Mouse (Mus musculus): Measurements from ENCODE around the gene 5730522E02Rik. TPM values are rescaled to one million over a fixed set of nuclear protein-coding genes. Genes with fewer than 3 reads are reported as not detected.
A peak's percentile ranks its signal among the peaks of the same experiment; 100 is the strongest.

5730522E02Rik gene
- polyA plus RNA-seq, 1 experiment from 2014 or later: 12.8 TPM

DNA sequence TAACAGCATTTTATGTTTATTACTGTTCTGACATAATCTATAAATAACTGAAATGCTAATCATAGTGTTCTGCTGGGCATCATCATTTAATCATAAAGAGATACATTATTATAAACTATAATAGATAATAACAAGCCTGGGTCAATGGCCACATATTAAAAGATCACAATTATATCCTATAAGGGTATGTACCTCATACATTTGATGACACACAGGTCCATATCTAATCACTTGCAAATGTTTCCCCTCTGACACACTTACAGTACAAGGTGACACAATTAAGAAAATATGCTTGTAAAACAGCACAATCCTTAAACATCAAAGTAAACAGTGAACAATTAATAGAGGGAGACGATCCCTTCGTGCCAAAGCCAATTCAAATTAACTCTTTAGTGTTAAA is 308.2 kb downstream of the 5730522E02Rik start:
- H3K27me3 ChIP-seq (ENCODE audit: control insufficient read depth, insufficient read depth, low read depth, low read length): no peaks in the 10 kb centered on the region
- H3K9ac ChIP-seq (ENCODE audit: low read depth, low read length): no peak overlapping the region
- 65% methylated on average over 2 of the region's 2 CpGs for WGBS
- no peak overlapping the region for H3K4me2 ChIP-seq (ENCODE audit: low read length)
- no peak overlapping the region for H3K4me3 ChIP-seq (ENCODE audit: low read depth, low read length)
- H3K27ac ChIP-seq (ENCODE audit: low read length): no peak overlapping the region
- H3K4me1 ChIP-seq (ENCODE audit: control insufficient read depth, insufficient read depth, low read length): no peaks in the 10 kb centered on the region
- no peaks in the 10 kb centered on the region for H3K36me3 ChIP-seq (ENCODE audit: control insufficient read depth, insufficient read depth, low read length)
- H3K9me3 ChIP-seq (replicated peaks; ENCODE audit: control insufficient read depth, low read length, poor library complexity, severe bottlenecking): no peaks in the 10 kb centered on the region
- no peak for ATAC-seq

DNA sequence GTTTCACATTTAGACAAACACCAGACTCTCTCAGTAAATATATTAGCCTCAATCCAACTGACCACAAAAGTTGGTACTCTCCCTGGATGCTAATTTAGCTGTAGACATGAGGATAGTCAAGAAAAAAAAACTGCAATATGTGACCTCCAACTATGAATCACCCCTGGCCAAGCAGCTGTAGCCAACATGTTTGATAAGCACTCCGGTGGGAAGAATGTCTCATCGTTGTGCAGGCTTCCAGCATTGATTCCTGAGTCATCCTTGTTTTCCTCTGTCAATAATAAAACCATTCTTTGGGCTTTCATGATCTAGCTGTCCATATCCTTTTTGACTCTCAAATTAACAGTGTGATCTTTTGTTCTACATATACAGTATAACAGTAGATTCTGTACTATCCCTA is 308.9 kb downstream of the 5730522E02Rik start:
- Histone ChIP-seq H3K9me3 (replicated peaks; ENCODE audit: control insufficient read depth, low read length, poor library complexity, severe bottlenecking) (no peaks in the 10 kb centered on the region), H3K27me3 (ENCODE audit: control insufficient read depth, insufficient read depth, low read depth, low read length) (no peaks in the 10 kb centered on the region), H3K4me3 (ENCODE audit: low read depth, low read length) (no peak overlapping the region), H3K36me3 (ENCODE audit: control insufficient read depth, insufficient read depth, low read length) (no peaks in the 10 kb centered on the region), H3K9ac (ENCODE audit: low read depth, low read length) (no peak overlapping the region), H3K4me1 (ENCODE audit: control insufficient read depth, insufficient read depth, low read length) (no peaks in the 10 kb centered on the region), H3K27ac (ENCODE audit: low read length) (no peak overlapping the region), H3K4me2 (ENCODE audit: low read length) (no peak overlapping the region)
- WGBS: 66% methylated on average over 2 of the region's 2 CpGs
- ATAC-seq: no peak

DNA sequence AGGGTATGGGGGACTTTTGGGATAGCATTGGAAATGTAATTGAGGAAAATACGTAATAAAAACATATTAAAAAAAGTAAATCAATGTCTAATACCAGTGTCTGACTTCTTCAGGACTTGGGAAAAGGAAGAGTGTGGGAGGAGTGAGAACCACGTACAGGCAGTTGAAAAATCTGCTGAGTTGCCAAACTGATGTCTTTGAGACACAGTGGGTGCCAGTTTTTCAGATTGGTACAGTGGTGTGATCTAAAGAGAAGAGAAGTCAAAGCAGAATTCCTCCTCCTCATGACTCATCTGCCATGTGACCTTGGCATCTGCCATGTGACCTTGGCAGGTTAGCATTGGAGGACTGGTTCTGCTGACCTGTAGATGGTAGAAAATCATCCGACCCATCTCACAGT is 316.7 kb downstream of the 5730522E02Rik start:
- 94% methylated on average over 3 of the region's 3 CpGs for WGBS
- no peak overlapping the region for H3K27ac ChIP-seq (ENCODE audit: low read length)

DNA sequence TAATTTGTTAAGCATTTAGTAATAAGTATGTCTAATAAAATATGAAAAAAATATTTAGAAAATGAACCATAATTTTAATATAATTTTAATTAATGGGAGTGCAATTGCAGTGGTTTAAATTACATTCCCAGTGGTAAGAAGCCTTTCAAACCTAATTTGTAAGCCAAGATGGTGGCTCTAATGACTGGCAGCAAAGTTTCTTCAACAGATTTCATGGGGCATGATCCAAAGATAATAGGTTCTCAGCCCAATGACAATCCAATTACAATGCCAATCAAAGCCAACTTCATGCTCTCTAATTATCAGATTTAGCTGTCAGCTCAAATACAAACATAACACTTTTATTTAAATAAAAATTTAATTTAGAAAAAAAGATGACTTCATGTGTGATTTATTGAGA is 337.6 kb downstream of the 5730522E02Rik start:
- H3K36me3 ChIP-seq (ENCODE audit: control insufficient read depth, insufficient read depth, low read length): no peaks in the 10 kb centered on the region
- no peak overlapping the region for H3K27ac ChIP-seq (ENCODE audit: low read length)
- H3K4me3 ChIP-seq (ENCODE audit: low read depth, low read length): no peak overlapping the region
- no peaks in the 10 kb centered on the region for H3K9me3 ChIP-seq (replicated peaks; ENCODE audit: control insufficient read depth, low read length, poor library complexity, severe bottlenecking)
- H3K4me1 ChIP-seq (ENCODE audit: control insufficient read depth, insufficient read depth, low read length): no peaks in the 10 kb centered on the region; the same call in 1 of the 2 replicates
- no peak overlapping the region for H3K4me2 ChIP-seq (ENCODE audit: low read length)
- no peaks in the 10 kb centered on the region for H3K27me3 ChIP-seq (ENCODE audit: control insufficient read depth, insufficient read depth, low read depth, low read length)
- ATAC-seq: no peak
- no peak overlapping the region for H3K9ac ChIP-seq (ENCODE audit: low read depth, low read length)

More for the DNA sequence above, 316.7 kb downstream of the 5730522E02Rik start:
- H3K27me3 ChIP-seq (ENCODE audit: control insufficient read depth, insufficient read depth, low read depth, low read length): no peaks in the 10 kb centered on the region
- H3K9ac ChIP-seq (ENCODE audit: low read depth, low read length): no peak overlapping the region
- no peak for ATAC-seq
- no peaks in the 10 kb centered on the region for H3K4me1 ChIP-seq (ENCODE audit: control insufficient read depth, insufficient read depth, low read length)
- no peak overlapping the region for H3K4me3 ChIP-seq (ENCODE audit: low read depth, low read length)
- H3K36me3 ChIP-seq (ENCODE audit: control insufficient read depth, insufficient read depth, low read length): no peaks in the 10 kb centered on the region
- H3K9me3 ChIP-seq (replicated peaks; ENCODE audit: control insufficient read depth, low read length, poor library complexity, severe bottlenecking): no peaks in the 10 kb centered on the region
- no peak overlapping the region for H3K4me2 ChIP-seq (ENCODE audit: low read length)

DNA sequence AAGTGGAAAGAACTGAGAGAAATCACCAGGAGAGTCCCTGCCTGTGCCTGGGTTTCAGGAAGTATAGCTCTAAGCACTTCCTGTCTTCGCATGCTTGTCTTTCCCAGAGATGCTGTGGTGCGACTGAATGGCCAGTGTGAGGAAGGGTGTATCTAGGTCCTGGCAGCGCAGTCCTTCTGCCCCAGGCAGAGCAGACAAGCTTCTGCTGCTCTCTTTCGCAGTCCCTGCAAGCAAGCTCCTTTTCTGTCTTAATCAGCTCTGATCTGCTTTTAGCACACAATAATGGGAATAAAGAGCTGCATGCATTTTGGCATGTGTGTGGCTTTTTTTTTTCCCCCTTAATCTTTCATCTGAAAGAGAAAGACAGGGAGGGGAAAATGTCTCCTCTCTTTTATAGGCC is 338.2 kb downstream of the 5730522E02Rik start:
- peak overlapping the region; percentile 8; the same call in 1 of the 2 replicates for H3K27ac ChIP-seq (ENCODE audit: low read length)
- H3K4me2 ChIP-seq (ENCODE audit: low read length): no peak overlapping the region
- no peak overlapping the region for H3K4me3 ChIP-seq (ENCODE audit: low read depth, low read length)
- H3K36me3 ChIP-seq (ENCODE audit: control insufficient read depth, insufficient read depth, low read length): no peaks in the 10 kb centered on the region
- WGBS: 20% methylated on average over 4 of the region's 4 CpGs
- no peaks in the 10 kb centered on the region; the same call in 1 of the 2 replicates for H3K4me1 ChIP-seq (ENCODE audit: control insufficient read depth, insufficient read depth, low read length)
- peak; percentile 54; the same call in 1 of the 2 replicates for ATAC-seq
- H3K9ac ChIP-seq (ENCODE audit: low read depth, low read length): no peak overlapping the region
- H3K27me3 ChIP-seq (ENCODE audit: control insufficient read depth, insufficient read depth, low read depth, low read length): no peaks in the 10 kb centered on the region
- H3K9me3 ChIP-seq (replicated peaks; ENCODE audit: control insufficient read depth, low read length, poor library complexity, severe bottlenecking): no peaks in the 10 kb centered on the region

DNA sequence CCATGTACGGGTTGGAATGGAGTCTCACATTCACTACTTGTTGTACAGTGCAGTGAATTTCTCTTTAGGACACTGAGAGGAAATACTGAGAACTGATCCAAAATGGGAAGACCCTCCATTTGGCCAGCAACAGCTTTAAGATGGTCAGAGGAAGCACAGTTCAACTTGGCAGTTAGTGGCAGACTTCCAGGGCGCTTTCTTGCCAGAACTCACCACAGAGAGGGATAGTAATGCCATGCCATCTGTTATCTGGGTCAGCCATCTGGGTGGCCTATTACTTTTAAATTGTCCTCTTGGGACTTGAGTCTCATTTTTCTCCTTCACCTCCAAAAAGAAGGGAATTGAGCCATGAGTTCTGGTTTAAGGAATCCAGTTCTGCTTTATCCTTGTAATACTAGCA is 344.3 kb downstream of the 5730522E02Rik start:
- WGBS: 70% methylated on average over 2 of the region's 2 CpGs
- no peaks in the 10 kb centered on the region for H3K9me3 ChIP-seq (replicated peaks; ENCODE audit: control insufficient read depth, low read length, poor library complexity, severe bottlenecking)
- H3K4me1 ChIP-seq (ENCODE audit: control insufficient read depth, insufficient read depth, low read length): no peaks in the 10 kb centered on the region; the same call in 1 of the 2 replicates
- H3K36me3 ChIP-seq (ENCODE audit: control insufficient read depth, insufficient read depth, low read length): no peaks in the 10 kb centered on the region
- no peak overlapping the region for H3K4me3 ChIP-seq (ENCODE audit: low read depth, low read length)
- no peak for ATAC-seq
- H3K27ac ChIP-seq (ENCODE audit: low read length): no peak overlapping the region
- H3K4me2 ChIP-seq (ENCODE audit: low read length): no peak overlapping the region
- no peak overlapping the region for H3K9ac ChIP-seq (ENCODE audit: low read depth, low read length)
- no peaks in the 10 kb centered on the region for H3K27me3 ChIP-seq (ENCODE audit: control insufficient read depth, insufficient read depth, low read depth, low read length)

DNA sequence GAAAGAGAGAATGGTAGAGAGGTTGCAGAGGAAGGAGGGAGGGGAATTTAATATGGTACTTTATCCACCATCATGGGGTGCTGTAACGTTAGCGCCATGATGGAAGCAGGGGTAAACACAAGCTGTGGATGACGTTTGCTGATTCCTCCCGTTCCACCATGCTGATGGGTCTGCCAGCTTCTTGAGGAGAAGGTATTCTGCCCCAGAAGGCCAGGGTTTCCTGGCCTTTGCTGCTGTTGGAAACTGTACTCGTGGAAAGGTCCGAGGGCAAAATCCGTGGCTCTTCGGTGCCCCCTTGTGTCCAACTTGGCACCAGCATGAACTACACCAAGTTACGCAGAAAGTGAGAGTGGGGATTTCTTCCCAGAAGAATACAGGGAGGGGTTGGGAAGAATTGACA is 347.9 kb downstream of the 5730522E02Rik start:
- WGBS: 6% methylated on average over 9 of the region's 9 CpGs
- peak; percentile 75 for ATAC-seq
- Histone ChIP-seq H3K27me3 (ENCODE audit: control insufficient read depth, insufficient read depth, low read depth, low read length) (no peaks in the 10 kb centered on the region), H3K27ac (ENCODE audit: low read length) (no peak overlapping the region), H3K36me3 (ENCODE audit: control insufficient read depth, insufficient read depth, low read length) (no peaks in the 10 kb centered on the region), H3K4me3 (ENCODE audit: low read depth, low read length) (no peak overlapping the region; the same call in 1 of the 2 replicates), H3K4me2 (ENCODE audit: low read length) (peak overlapping the region; percentile 31; the same call in 1 of the 2 replicates), H3K9me3 (replicated peaks; ENCODE audit: control insufficient read depth, low read length, poor library complexity, severe bottlenecking) (no peaks in the 10 kb centered on the region), H3K9ac (ENCODE audit: low read depth, low read length) (no peak overlapping the region), H3K4me1 (ENCODE audit: control insufficient read depth, insufficient read depth, low read length) (no peaks in the 10 kb centered on the region; the same call in 1 of the 2 replicates)

DNA sequence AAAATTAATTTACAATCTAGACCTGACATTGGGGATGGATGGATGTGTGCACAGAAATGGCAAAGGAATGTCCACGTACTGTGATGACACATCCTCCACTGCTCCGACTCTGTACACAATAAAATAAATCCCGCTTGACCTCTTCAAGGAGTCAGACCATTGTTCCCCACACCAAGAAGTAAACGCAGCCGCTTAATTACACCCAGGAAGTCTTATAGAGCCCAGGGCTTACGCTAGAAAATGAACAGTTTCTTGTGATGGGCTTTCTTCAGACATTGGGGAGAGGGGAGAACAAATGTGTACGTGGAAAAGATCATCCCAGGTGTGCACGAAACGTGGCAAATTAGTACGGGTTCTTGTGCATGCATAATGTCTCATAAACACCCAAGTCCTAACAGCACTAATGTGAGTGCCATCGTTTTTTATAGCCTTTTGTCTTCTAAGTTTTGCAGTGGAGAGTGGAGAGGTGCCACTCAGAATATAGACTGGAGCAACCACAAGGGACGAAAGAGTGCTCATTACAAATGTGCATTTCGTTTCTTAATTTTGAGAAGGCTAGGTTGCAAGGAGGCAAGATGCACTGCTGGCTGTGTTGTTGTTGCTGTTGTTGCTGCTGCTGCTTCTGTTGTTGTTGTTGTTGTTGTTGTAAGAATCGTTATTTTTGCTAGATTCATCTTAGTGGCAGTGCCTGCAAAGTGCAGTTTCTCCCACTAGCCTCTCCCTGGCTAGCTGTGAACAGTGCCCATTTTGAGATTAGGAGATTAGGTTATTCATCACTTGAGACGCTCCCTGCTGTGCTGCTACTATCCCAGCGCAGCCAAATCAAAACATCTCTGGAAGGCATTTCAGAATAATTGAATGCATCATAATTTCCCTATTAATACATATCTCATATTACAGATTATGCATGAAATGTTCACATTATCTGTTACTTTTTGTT is 353.7 kb downstream of the 5730522E02Rik start:
- Histone ChIP-seq H3K27me3 (ENCODE audit: control insufficient read depth, insufficient read depth, low read depth, low read length) (no peaks in the 10 kb centered on the region), H3K27ac (ENCODE audit: low read length) (peak overlapping the region; percentile 81), H3K9ac (ENCODE audit: low read depth, low read length) (peak overlapping the region; percentile 39; the same call in 1 of the 2 replicates), H3K4me3 (ENCODE audit: low read depth, low read length) (no peak overlapping the region), H3K4me2 (ENCODE audit: low read length) (peak overlapping the region; percentile 43), H3K36me3 (ENCODE audit: control insufficient read depth, insufficient read depth, low read length) (no peaks in the 10 kb centered on the region), H3K4me1 (ENCODE audit: control insufficient read depth, insufficient read depth, low read length) (peaks cover 34% of the 10 kb centered on the region), H3K9me3 (replicated peaks; ENCODE audit: control insufficient read depth, low read length, poor library complexity, severe bottlenecking) (no peaks in the 10 kb centered on the region)
- ATAC-seq: peak; percentile 27; the same call in 1 of the 2 replicates
- WGBS: 16% methylated on average over 16 of the region's 16 CpGs

DNA sequence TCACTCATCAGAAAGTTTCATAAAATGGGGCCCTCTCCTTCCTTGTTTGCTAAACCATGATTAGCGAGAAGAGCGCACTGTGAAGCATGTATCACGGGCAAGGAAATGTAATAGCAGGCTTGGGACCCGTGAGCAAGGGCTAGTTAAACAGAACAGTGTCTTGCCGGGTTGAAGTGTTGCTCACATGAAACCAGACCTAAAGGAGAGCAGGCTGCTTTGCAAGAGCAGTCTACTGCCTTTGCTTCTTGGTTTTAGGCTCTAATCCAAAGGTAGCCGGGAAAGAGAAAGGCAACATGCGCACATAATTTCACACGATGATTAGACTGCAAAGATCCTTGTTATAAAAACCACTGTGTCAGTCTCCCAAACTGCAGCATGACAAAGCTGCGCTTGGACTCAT is 354.8 kb downstream of the 5730522E02Rik start:
- H3K27ac ChIP-seq (ENCODE audit: low read length): peak overlapping the region; percentile 81
- peak; percentile 46; the same call in 1 of the 2 replicates for ATAC-seq
- 21% methylated on average over 9 of the region's 9 CpGs for WGBS

More for the DNA sequence above, 354.8 kb downstream of the 5730522E02Rik start:
- no peaks in the 10 kb centered on the region for H3K9me3 ChIP-seq (replicated peaks; ENCODE audit: control insufficient read depth, low read length, poor library complexity, severe bottlenecking)
- H3K36me3 ChIP-seq (ENCODE audit: control insufficient read depth, insufficient read depth, low read length): no peaks in the 10 kb centered on the region
- no peaks in the 10 kb centered on the region for H3K27me3 ChIP-seq (ENCODE audit: control insufficient read depth, insufficient read depth, low read depth, low read length)
- H3K4me1 ChIP-seq (ENCODE audit: control insufficient read depth, insufficient read depth, low read length): peaks cover 34% of the 10 kb centered on the region
- H3K4me3 ChIP-seq (ENCODE audit: low read depth, low read length): 0 out of 2 replicates have a peak overlapping the region, but pooled peaks have one; percentile 5
- H3K4me2 ChIP-seq (ENCODE audit: low read length): peak overlapping the region; percentile 43
- H3K9ac ChIP-seq (ENCODE audit: low read depth, low read length): peak overlapping the region; percentile 44; the same call in 1 of the 2 replicates
